Mouse (Mus musculus) cortical plate, adult 2 months (tissue): ENCODE results near the gene Camta1.

Experiments used
- CTCF ChIP-seq: fragments of 200-500 bp; IDR thresholded peaks from 2 replicates; pipeline ENCODE4 v1.5.1; 2011; ENCODE audit warnings: mild to moderate bottlenecking, control low read depth, low read length; ENCODE audit not compliant: insufficient read depth; ENCODE audit errors: extremely low read depth
- POLR2A ChIP-seq: fragments of 200-500 bp; IDR thresholded peaks from 2 replicates; pipeline ENCODE4 v1.6.1; 2011; ENCODE audit warnings: mild to moderate bottlenecking, low read length, control low read depth; ENCODE audit not compliant: insufficient read depth; ENCODE audit errors: extremely low read depth

GRCm38 (mm10) chr4:151411016-151411415, 450.7 kb downstream of the Camta1 start:
- TF ChIP-seq POLR2A (no peak), CTCF (no peak)
